Mouse (Mus musculus) small intestine, adult 2 months (tissue): ENCODE data around the gene Utrn.

ENCODE experiments used
- CTCF ChIP-seq: fragments of 200-500 bp; IDR thresholded peaks from 2 replicates; pipeline ENCODE4 v1.5.1; 2012; ENCODE audit warnings: low read depth, mild to moderate bottlenecking, control low read depth, inconsistent platforms, low read length, moderate library complexity, mixed read lengths; ENCODE audit not compliant: insufficient replicate concordance, insufficient read length; ENCODE audit errors: extremely low read depth
- POLR2A ChIP-seq: fragments of 200-500 bp; IDR thresholded peaks from 2 replicates; pipeline ENCODE4 v1.6.1; 2012; ENCODE audit warnings: low read depth, mild to moderate bottlenecking, control low read depth, inconsistent platforms, low read length, moderate library complexity

GRCm38 (mm10) chr10:12456867-12457266, 412.3 kb downstream of the Utrn start:
- no peak for TF ChIP-seq POLR2A
- no peak for TF ChIP-seq CTCF
